Mouse (Mus musculus) G1E (cell line): Measurements from ENCODE around the gene Tmpo. TPM values are rescaled to one million over a fixed set of nuclear protein-coding genes. Genes with fewer than 3 reads are reported as not detected.
A peak's percentile ranks its signal among the peaks of the same experiment; 100 is the strongest.

Experiments used
- ATAC-seq: 2 replicates; pipeline ENCODE4 v1.8.0; 2016; ENCODE audit warnings: mild to moderate bottlenecking; ENCODE audit not compliant: insufficient number of reproducible peaks, poor library complexity, low FRiP score, severe bottlenecking; ENCODE audit errors: extremely low read depth
- DNase-seq: peaks from one replicate; pipeline ENCODE4 v3.0.0; 2012; ENCODE audit warnings: low spot score
- H3K27me3 ChIP-seq: 2 replicates; pipeline ENCODE4 v1.6.1; 2012; ENCODE audit warnings: mild to moderate bottlenecking, low read length, inconsistent platforms; ENCODE audit not compliant: insufficient read depth
- H3K36me3 ChIP-seq: replicated peaks from 2 replicates; pipeline ENCODE3; 2012; ENCODE audit warnings: mild to moderate bottlenecking, inconsistent platforms
- H3K4me1 ChIP-seq: 2 replicates; pipeline ENCODE4 v1.6.1; 2012; ENCODE audit warnings: low read depth, low read length, inconsistent platforms, mixed read lengths; ENCODE audit not compliant: insufficient read depth
- H3K4me3 ChIP-seq: 2 replicates; pipeline ENCODE4 v1.5.1; 2012; ENCODE audit warnings: low read depth, mild to moderate bottlenecking, inconsistent platforms, low read length, moderate library complexity, mixed read lengths
- H3K9me3 ChIP-seq: replicated peaks from 2 replicates; pipeline ENCODE4 v1.6.1; 2012; ENCODE audit warnings: inconsistent platforms
- CTCF ChIP-seq: IDR thresholded peaks from 2 replicates; pipeline ENCODE4 v1.5.1; 2012; ENCODE audit warnings: low read depth, low read length, inconsistent platforms, mixed read lengths
- GATA1 ChIP-seq: IDR thresholded peaks from 2 replicates; pipeline ENCODE4 v1.6.1; 2012; ENCODE audit warnings: borderline replicate concordance, low read length, inconsistent platforms, mixed read lengths
- GATA2 ChIP-seq: IDR thresholded peaks from 2 replicates; pipeline ENCODE4 v1.6.1; 2012; ENCODE audit warnings: low read depth, low read length, inconsistent platforms, borderline replicate concordance
- POLR2AphosphoS5 ChIP-seq: IDR thresholded peaks from 2 replicates; pipeline ENCODE4 v1.6.1; 2012; ENCODE audit warnings: low read depth, low read length, inconsistent platforms; ENCODE audit not compliant: insufficient replicate concordance
- TAL1 ChIP-seq: conservative IDR thresholded peaks from 2 replicates; pipeline ENCODE4 v1.6.1; 2012; ENCODE audit warnings: low read depth, low read length, inconsistent platforms, mixed read lengths
- polyA plus RNA-seq: library from polyadenylated mRNA; stranded (reverse); fragments of >175 nt; gene quantifications from 2 replicates; pipeline ENCODE4 v1.2.3, GENCODE M21; 2012
- total RNA-seq, 2 experiments: library from RNA; stranded (forward) in 1 of 2; stranded (reverse) in 1 of 2; fragments of 200-1000 nt in 1 of 2; fragments of >200 nt in 1 of 2; fragmentation: Nextera tagmentation in 1 of 2; gene quantifications; 2 replicates each; pipeline ENCODE4 v1.2.3; 2014 to 2017

Gene Tmpo
- total and polyA plus RNA-seq, 3 experiments: 247 to 529 (median 390) TPM

DNA sequence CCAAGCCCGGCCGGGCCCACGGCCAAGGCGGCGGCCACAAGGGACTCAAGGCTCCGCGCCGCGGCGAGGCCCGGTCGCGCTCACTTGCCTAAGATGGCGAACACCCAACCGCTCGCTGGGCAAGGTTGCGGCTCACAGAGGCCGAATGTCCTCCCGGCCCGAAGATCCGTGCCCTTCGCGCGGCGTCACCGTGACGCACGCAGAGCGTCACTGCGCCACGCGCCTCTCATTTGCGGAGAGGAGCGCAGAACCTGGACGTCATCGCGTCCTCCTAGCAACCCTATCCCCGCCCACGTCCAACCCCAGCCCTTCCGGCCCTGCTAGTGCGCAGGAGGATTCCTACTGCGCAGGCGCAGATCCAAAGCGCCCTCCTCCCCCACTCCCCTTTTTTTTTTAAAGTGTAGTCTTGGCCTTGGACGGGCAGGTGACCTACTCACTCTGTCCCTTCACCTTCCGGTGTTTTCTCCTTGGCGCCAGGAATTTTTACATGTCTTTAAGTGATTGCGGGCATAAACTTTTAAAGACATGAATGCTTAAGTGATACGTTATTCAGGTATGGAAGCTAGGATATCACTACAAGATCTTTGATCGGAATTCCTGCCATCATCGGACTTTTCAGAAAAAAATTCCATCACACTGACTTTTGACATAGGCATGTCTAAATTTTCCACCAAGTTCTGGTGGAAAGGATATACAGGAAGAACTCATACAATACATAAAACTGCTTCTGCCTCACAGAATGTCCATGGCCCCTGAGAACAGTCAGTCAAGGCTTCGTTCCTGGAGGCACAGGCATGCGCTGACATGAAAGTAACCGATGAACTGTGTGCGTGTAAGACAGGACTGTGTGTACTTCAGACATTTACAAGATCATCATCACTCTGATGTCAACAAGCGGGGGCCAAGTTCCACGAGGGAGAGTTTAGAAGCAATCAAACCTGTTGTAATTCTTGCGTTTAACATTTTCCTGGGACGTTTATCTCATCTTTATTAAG, 57.0 kb downstream of the Tmpo start, which contains the start of gene Slc25a3:
Slc25a3 (minus strand) TSS at position 232 of the 995 bp plus-strand sequence.
- peak; percentile 99 for ATAC-seq

DNA sequence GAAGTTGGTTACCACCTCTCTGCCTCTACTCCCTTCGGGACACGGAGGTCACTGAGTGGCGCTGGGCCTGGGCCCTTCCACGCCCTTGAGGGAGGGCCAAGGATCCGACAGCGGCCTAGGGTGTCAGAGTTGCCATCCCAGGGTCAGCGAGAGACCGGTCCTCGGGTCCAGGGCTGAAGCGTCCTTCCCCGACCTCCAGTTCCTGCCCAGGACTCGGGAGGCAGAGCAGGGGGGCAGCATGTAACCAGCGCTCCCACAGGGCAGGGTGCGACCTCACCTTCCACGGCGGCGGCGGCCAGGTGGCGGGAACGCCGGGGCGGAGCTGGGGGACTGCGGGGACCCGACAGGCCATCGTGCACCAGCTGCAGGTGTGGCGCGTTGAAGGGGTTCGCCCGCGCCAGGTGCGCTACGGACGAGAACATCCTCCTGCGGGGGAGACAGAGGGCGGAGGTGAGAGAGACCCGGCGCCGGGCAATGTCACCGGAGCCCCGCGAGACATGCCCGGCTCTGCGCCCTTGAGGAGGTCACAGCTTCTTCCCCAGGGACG, 57.8 kb downstream of the Tmpo start:
- Histone ChIP-seq H3K36me3 (peaks cover 42% of the 10 kb centered on the region), H3K4me1 (peaks cover 46% of the 10 kb centered on the region), H3K4me3 (peak overlapping the region; percentile 88), H3K9me3 (no peaks in the 10 kb centered on the region), H3K27me3 (no peaks in the 10 kb centered on the region)
- ATAC-seq: 0 out of 2 replicates have a peak, but pooled peaks have one; percentile 2
- DNase-seq: peak; percentile 35
- no peak for TF ChIP-seq CTCF
- no peak for TF ChIP-seq TAL1
- no peak for TF ChIP-seq GATA2
- no peak; the same call in 1 of the 2 replicates for TF ChIP-seq POLR2AphosphoS5
- no peak for TF ChIP-seq GATA1

More for the DNA sequence above, 57.0 kb downstream of the Tmpo start, which contains the start of gene Slc25a3:
- Histone ChIP-seq H3K9me3 (no peaks in the 10 kb centered on the region), H3K36me3 (peaks cover 34% of the 10 kb centered on the region), H3K4me1 (peaks cover 41% of the 10 kb centered on the region), H3K4me3 (peak within 1 kb of the TSS; percentile 88), H3K27me3 (no peaks in the 10 kb centered on the region)
- no peak for TF ChIP-seq TAL1
- no peak for TF ChIP-seq POLR2AphosphoS5
- TF ChIP-seq GATA2: no peak
- TF ChIP-seq CTCF: no peak
- no peak for TF ChIP-seq GATA1
- peak; percentile 83 for DNase-seq

DNA sequence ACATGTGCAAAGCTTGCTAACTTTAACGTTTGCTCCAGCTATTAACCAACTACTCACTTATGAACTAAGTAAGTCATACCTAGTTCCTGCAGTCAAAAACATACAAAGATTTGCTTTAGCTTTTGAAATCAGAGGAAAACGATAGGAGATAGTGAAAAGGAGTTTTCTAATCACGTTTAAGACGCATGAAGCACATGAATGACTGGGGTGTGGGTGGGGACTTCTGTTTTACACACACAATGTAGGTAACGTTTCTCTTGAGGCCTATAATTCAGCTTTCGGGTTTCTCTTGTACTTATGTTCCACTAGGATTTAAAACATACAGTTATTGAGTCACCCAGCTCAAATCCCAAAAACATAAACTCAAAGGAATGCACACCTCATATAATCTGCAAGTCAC, 58.5 kb downstream of the Tmpo start:
- ATAC-seq: no peak
- H3K9me3 ChIP-seq: no peaks in the 10 kb centered on the region
- no peaks in the 10 kb centered on the region for H3K27me3 ChIP-seq
- TF ChIP-seq GATA2 (no peak), GATA1 (no peak), POLR2AphosphoS5 (no peak), CTCF (no peak)
- DNase-seq: no peak
- peaks cover 49% of the 10 kb centered on the region for H3K36me3 ChIP-seq
- H3K4me3 ChIP-seq: peak overlapping the region; percentile 88
- peaks cover 49% of the 10 kb centered on the region for H3K4me1 ChIP-seq

DNA sequence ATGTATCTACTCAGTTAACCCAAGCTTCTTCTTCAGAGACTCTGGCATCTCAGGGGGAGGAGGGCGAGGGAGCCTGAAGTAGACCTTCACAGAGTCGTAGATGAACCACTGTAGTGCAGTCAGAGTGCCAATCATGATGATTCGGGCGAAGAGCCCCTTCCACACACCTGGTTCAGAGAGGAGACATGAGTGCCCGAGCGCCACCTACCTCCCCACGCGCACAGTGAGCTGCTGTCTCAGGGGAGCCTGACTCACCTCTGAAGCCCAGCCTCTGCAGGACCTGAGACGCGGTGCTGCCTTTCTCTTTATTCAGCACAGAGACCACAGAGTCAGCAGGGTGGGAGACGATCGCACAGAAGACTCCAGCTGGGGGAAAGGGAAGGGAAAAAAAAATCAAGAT, 64.2 kb downstream of the Tmpo start:
- DNase-seq: no peak
- no peak for ATAC-seq
- no peak for TF ChIP-seq TAL1
- TF ChIP-seq GATA2: no peak
- no peak for TF ChIP-seq POLR2AphosphoS5
- TF ChIP-seq GATA1: no peak
- TF ChIP-seq CTCF: no peak
- peaks cover 83% of the 10 kb centered on the region for H3K36me3 ChIP-seq
- no peaks in the 10 kb centered on the region for H3K9me3 ChIP-seq
- H3K4me3 ChIP-seq: no peak overlapping the region
- H3K4me1 ChIP-seq: peaks cover 36% of the 10 kb centered on the region
- no peaks in the 10 kb centered on the region for H3K27me3 ChIP-seq

DNA sequence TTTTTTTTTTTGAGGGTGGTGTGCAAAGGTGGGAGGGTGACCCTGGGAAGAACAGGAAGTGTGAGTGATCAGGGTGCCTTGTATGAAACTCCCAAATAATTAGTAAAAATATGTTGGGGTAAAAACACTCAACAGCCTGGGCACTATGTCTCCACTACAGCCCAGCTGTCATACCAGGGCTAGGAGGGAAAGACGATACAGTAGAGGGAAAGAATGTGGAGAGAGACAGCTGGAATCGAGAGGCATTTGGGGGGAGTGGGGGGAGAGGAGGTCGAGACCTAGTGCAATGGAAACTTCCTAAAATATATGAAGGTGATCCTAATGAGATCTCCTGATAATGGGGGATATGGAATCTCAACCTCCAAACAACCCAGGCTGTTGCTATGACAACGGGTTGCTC, 71.3 kb downstream of the Tmpo start:
- peaks cover 18% of the 10 kb centered on the region for H3K36me3 ChIP-seq
- DNase-seq (no peak), ATAC-seq (no peak)
- no peaks in the 10 kb centered on the region for H3K9me3 ChIP-seq
- TF ChIP-seq GATA2: no peak
- TF ChIP-seq POLR2AphosphoS5: no peak
- TF ChIP-seq GATA1: no peak
- no peak for TF ChIP-seq CTCF
- no peak for TF ChIP-seq TAL1
- no peak overlapping the region for H3K4me3 ChIP-seq
- H3K27me3 ChIP-seq: peaks cover 4% of the 10 kb centered on the region; the same call in 1 of the 2 replicates
- H3K4me1 ChIP-seq: no peaks in the 10 kb centered on the region

DNA sequence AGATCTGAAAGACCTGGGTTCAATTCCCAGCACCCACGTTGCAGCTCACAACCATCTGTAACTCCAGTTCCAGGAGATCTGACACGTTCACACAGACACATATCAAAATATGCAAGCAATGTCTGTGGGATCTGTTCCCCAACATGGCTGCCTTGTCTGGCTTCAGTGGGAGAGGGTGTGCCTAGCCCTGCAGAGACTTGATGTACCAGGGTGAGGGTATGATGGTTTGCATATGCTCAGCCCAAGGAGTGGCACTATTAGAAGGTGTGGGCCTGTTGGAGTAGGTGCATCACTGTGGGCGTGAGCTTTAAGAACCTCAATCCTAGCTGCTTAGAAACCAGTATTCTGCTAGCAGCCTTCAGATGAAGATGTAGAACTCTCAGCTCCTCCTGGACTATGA, 75.1 kb downstream of the Tmpo start:
- Histone ChIP-seq H3K27me3 (peaks cover 4% of the 10 kb centered on the region; the same call in 1 of the 2 replicates), H3K4me1 (no peaks in the 10 kb centered on the region), H3K4me3 (no peak overlapping the region), H3K9me3 (no peaks in the 10 kb centered on the region), H3K36me3 (no peaks in the 10 kb centered on the region)
- DNase-seq: no peak
- TF ChIP-seq TAL1: no peak
- no peak for TF ChIP-seq GATA2
- no peak for TF ChIP-seq GATA1
- no peak for TF ChIP-seq POLR2AphosphoS5
- TF ChIP-seq CTCF: no peak
- ATAC-seq: no peak
